Mouse (Mus musculus) heart, postnatal 36 days (tissue): ENCODE measurements around the gene Pspc1. TPM values are rescaled to one million over a fixed set of nuclear protein-coding genes. Genes with fewer than 3 reads are reported as not detected.
"Not testable (repeated sequence)": the region's sequence is repeated elsewhere in the genome, so short reads cannot be mapped to it uniquely, and the experiment has no call there.

Experiments used
- DNase-seq, 2 experiments: peaks; one replicate each; pipeline ENCODE4 v3.0.0; 2021 to 2022
- intact Hi-C: fragments of 180-260 bp; cut with DNase I; formaldehyde crosslinking; loops from one replicate; pipeline ENCODE4 v1.15.1; 2025
- total RNA-seq, 2 experiments: library from RNA; stranded (reverse); gene quantifications; 2 replicates each; pipeline ENCODE4 v1.2.3; 2021

The Pspc1 gene
- 10 to 100 TPM; 14.9 to 16.2 TPM for total RNA-seq

GRCm38 (mm10) chr14:56778200-56778932 is at the start of gene Pspc1:
Gene Pspc1 (minus strand): TSS chr14:56778316.
- DNase-seq = peak; percentile 97 to 98
- intact Hi-C loops = loop anchor here (2.0 to 10.0 kb wide), 4 partner anchors 34 to 204 kb away; partner anchors contain the start of genes Cenpj, Mphosph8, Parp4 and Zmym2

DNA sequence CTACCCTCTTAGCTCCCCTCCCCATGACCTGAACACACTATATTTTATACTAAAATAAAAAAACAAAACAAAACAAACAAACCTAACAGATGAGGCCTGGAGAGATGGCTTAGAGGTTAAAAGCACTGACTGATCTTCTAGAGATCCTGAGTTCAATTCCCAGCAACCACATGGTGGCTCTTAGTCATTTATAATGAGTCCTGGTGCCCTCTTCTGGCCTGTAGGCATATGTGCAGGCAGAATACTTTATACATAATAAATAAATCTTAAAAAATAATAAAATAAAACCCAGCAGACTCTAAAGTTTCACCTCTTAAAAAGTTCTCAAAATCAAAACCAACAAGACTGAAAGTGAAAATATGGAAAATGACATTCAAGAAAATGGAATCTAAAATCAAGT is 46.4 kb upstream of the Pspc1 start:
- no peak for DNase-seq
- intact Hi-C loops = no loop called here

- DNase-seq = no peak
- intact Hi-C loops = no loop called here
Observed at GRCm38 (mm10) chr14:56817616-56818015, 39.5 kb upstream of the Pspc1 start.

- no peak for DNase-seq
- intact Hi-C loops = no loop called here
Observed at GRCm38 (mm10) chr14:56817131-56817530, 39.0 kb upstream of the Pspc1 start.

DNA sequence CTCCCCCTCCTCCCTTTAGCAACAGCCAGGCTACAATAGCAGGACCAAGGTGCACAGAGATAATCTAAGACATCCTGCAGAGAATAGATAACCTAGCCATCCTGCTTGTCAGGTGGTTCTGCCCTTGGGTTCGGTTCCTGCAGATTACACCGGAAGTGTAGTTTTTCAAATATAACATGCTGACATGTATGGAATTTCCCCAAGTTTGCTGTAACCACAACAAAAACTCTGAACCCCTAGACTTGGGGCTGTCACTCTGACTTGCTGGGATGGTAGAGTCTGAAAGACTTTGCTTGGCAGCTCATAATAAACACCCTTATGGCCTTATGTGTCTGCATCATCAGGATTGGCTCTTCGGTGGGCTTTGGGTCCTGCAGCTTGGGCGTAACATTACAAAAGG is 38.4 kb upstream of the Pspc1 start:
- intact Hi-C loops = no loop called here
- no peak for DNase-seq

GRCm38 (mm10) chr14:56812520-56813036 is 34.5 kb upstream of the Pspc1 start:
- intact Hi-C loops = loop anchor here (2.0 to 5.0 kb wide), 2 partner anchors 34 to 145 kb away; partner anchors contain the start of genes Mphosph8 and Pspc1
- DNase-seq = peak; percentile 78 to 85

DNA sequence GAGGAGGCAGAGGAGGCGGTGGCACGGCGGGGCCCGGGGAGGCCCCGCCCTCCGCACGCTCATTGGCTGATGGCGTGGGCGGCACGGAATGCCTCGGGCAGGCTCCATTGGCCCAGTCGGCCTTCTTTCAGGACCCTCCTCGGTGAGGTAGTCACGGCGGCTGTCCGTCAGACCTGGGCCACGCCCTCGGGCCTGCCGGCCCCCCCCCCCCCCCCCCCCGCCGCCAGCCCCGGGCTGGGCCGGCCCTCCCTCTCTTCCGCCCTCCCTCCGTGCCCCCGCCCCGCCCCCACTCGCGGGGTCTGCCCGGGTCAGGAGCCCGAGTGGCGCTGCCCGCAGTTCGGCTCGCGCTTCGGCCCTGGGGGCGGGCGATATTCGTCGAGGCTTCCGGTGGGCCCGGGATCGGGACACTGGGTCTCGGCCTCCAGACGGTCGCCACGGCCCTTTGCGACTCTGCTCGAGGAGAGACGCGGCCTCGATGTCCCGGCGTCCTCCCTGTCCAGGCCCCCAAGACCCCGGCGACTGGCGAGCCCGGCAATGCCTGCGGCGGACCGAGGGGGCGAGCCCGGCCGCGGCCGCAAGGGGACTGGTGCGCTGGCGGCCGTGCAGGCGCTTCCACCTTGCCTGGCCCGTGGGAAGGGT is 33.7 kb upstream of the Pspc1 start, which contains the start of gene Zmym5:
Gene Zmym5 (minus strand): TSS at position 16 of the 639 bp plus-strand sequence.
- intact Hi-C loops = loop anchor here (2.0 to 5.0 kb wide), 2 partner anchors 33 to 145 kb away; partner anchors contain the start of genes Mphosph8 and Pspc1
- peak; percentile 85 to 92 for DNase-seq

DNA sequence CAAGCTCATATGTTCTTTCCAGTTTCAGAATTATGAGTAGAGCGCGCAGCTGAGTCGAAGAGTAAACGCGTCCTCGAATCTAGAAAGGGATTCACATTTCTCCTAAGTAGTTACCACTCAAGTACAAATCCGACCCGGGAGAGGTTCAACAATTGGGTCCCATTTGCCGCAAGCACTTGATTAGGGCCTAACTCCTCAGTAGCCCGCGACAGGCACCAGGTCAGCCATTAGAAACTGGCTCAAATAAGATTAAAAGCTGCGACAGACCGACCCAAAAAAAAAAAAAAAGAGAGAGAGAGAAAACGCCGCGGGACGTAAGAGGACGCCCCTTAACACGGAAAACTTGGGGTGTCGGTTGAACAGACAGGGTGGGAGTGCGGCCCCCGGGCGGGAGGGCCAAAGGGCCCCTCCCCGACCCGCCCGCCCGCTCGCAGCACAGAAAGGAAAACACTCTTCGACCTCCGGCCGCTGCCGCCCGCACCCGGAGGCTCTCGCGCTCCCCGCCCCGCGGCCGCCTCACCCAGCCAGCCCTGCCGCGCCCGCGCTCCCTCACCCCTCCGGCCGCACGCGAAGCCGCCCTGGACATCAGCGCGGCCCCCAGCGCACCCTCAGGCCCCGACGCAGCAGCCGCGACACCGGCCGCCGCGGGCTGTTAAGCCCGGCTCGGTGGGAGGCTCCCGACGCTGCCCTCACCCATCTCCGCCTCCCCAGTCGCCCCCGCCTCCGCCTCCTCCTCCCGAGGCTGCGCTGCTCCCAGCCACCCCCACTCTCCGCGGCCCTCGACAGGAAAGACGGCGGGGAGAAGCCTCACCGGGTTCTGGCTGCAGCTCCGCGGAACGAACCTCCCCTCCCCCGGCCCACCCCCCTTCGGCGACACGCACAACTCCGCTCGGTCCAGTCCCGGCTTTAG is 32.9 kb upstream of the Pspc1 start:
- intact Hi-C loops = loop anchor here (5.0 kb wide), 1 partner anchor 144 kb away; the partner anchor contains the start of gene Mphosph8
- DNase-seq = peak; percentile 49 to 77

DNA sequence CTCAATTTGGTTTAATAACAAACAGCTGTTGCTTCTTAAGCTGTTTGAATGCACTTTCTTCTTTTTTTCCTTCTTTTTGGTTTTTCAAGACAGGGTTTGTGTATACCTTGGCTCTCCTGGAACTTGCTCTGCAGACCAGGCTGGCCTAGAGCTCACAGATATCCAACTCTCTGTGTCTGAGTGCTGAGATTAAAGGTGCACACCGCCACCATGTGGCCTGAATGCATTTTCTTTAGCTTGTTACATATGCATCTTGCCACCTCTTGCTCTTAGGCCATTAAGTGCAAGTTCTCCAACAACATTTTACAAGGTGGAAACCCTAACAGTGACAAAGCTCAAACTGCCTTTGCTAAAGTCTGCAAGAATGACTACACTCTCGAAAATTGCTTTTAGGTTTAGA is 15.1 kb upstream of the Pspc1 start:
- intact Hi-C loops = loop anchor here (2.0 to 10.0 kb wide), 4 partner anchors 101 to 418 kb away; no protein-coding TSS in a partner anchor
- DNase-seq = peak; percentile 31 to 37

DNA sequence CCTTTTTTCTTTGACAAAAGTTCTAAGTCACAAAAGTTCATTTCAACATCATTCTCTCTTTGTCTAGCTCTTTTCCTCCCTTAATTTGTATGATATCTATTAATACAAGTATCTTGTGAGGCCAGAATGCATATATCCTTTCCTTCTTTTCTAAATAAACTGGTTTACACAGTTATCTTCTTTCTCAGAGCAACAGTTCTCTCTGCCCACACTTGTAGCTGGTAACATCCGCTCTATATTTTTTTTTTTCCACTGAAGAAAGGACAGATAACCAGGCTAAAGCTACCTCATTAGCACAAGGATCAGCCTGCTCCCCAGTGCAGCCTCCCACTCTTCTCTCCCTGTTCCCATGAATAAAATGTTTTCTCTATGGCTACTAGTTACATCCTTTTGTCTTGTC is 6.5 kb upstream of the Pspc1 start:
- no peak for DNase-seq
- intact Hi-C loops = no loop called here

DNA sequence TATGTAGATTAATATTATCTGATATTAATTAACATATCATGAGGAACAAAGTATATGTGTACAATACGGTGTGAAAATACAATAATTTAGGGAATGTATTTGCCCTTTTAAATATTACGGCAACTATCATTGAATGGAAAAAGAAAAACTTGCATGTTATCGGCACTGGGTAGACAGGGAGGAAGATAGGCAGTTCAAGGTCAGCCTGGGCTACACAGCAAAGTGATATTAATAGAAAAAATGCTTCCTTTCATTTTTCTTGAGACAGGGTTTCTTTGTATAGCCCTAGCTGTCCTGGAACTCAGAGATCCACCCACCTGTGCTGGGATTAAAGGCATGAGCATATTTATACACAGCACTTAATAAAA is 801 bp upstream of the Pspc1 start:
- DNase-seq = no peak
- intact Hi-C loops = loop anchor here (2.0 to 10.0 kb wide), 4 partner anchors 34 to 204 kb away; partner anchors contain the start of genes Cenpj, Mphosph8, Parp4 and Zmym2

- intact Hi-C loops = loop anchor here (2.0 to 10.0 kb wide), 4 partner anchors 35 to 203 kb away; partner anchors contain the start of genes Cenpj, Mphosph8, Parp4 and Zmym2
- DNase-seq = peak; percentile 70 to 78
Observed at GRCm38 (mm10) chr14:56777360-56778136, 568 bp downstream of the Pspc1 start.

DNA sequence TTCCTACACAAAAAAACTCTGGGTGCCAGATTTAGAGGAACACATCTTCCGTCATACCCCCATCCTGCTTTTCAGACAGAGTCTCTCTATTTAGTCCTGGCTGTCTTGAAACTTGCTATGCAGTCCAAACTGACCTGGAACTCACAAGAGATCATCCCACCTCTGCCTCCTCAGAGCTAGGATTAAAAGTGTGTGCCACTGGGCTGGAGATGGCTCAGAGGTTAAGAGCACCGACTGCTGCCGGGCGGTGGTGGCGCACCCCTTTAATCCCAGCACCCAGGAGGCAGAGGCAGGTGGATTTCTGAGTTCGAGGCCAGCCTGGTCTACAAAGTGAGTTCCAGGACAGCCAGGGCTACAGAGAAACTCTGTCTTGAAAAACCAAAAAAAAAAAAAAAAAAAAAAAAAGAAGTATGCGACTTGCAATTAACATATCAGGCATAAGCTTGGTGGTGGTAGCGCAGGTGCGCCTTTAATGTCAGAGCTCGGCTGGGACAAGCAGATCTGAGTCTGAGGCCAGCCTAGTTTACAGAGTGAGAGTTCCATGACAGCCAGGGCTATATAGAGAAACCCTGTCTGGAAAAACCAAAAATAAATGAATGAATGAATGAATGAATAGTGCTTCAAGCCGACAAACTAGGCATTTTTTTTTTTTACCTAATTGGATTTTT is 1.4 kb downstream of the Pspc1 start:
- DNase-seq = no peak
- intact Hi-C loops = loop anchor here (5.0 to 10.0 kb wide), 3 partner anchors 109 to 202 kb away; partner anchors contain the start of genes Cenpj, Mphosph8, Parp4 and Zmym2

DNA sequence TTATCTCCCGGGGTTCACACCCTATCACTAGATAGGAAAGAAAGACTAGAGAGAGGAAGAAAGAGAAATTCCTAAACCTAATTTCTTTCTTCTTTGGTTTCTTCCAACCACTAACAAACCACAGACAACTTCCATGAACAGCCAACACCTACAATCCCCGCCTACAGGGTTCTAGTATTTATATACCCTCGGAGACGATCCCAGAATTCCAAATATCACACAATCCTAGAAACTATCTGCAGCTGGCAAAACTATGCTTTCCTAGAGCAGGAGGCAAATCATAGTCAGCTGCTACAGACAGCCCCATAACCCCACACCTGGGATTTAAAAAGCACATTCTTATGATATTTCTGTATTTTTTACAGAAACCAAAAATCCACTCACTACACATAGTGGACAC is 2.7 kb downstream of the Pspc1 start:
- intact Hi-C loops = loop anchor here (5.0 to 10.0 kb wide), 3 partner anchors 108 to 201 kb away; partner anchors contain the start of genes Cenpj, Mphosph8, Parp4 and Zmym2
- no peak for DNase-seq

GRCm38 (mm10) chr14:56766438-56766837 is 11.7 kb downstream of the Pspc1 start:
- intact Hi-C loops, DNase-seq: not testable (repeated sequence)

GRCm38 (mm10) chr14:56765117-56765516 is 13.0 kb downstream of the Pspc1 start:
- intact Hi-C loops, DNase-seq: not testable (repeated sequence)

DNA sequence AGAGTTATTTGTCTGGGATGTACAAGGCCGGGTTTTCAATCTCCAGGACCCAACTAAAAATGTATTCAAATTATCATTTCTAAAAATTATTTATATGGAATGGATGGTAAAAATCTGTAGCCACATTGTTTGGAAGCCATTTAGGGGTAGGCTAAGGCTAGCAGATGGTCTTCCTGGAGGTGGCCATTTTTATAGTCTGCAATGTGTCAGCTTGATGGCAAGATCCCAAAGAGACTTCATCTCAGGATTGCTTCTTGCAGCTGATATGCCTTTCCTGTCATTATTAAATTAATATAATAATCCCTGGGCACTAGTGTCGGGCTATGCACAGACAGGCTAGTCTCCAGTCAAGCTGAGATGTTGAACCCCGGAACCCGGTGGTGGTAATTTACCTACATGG is 26.8 kb downstream of the Pspc1 start:
- intact Hi-C loops = no loop called here
- no peak for DNase-seq

DNA sequence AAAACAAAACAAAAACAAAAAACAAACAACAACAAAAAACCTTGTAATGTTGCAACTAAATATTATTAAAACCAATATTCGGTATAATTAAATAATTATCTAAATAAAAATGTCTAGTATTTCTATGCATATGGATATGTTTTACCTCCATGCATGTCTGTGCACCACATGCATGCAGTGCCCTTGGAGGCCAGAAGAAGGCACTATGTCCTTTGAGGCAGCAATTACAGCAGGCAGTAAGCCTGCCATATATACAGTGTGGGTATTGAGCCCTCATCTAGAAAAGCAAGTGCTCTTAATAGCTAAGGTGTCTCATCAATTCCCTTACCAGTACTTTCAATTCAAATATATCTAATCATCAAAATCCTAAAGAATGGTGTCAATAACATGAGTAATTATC is 37.9 kb downstream of the Pspc1 start:
- DNase-seq = no peak
- intact Hi-C loops = no loop called here

- intact Hi-C loops = no loop called here
- no peak for DNase-seq
Observed at GRCm38 (mm10) chr14:56726493-56726892, 51.6 kb downstream of the Pspc1 start.
